Mouse (Mus musculus) urinary bladder, postnatal 36 days (tissue): ENCODE data around the gene Ccdc186.
"Not testable (repeated sequence)": the region's sequence is repeated elsewhere in the genome, so short reads cannot be mapped to it uniquely, and the experiment has no call there.

Source experiments
- DNase-seq, 2 experiments: peaks; one replicate each; pipeline ENCODE4 v3.0.0; 2022; ENCODE audit warnings: low spot score in 2 of 2, mixed read lengths in 1 of 2

Gene Ccdc186

GRCm38 (mm10) chr19:56801656-56802351 is 20.2 kb downstream of the Ccdc186 start:
- no peak for DNase-seq

GRCm38 (mm10) chr19:56800930-56801655 is 20.9 kb downstream of the Ccdc186 start:
- no peak for DNase-seq

GRCm38 (mm10) chr19:56800226-56800625 is 21.8 kb downstream of the Ccdc186 start:
- DNase-seq = no peak

GRCm38 (mm10) chr19:56797376-56797775 is 24.6 kb downstream of the Ccdc186 start:
- DNase-seq = no peak

GRCm38 (mm10) chr19:56788952-56789351 is 33.0 kb downstream of the Ccdc186 start:
- DNase-seq = no peak

- no peak for DNase-seq
These were observed 34.1 kb downstream of the Ccdc186 start for GRCm38 (mm10) chr19:56787911-56788310.

GRCm38 (mm10) chr19:56778532-56778931 is 43.5 kb downstream of the Ccdc186 start:
- not testable (repeated sequence) for DNase-seq

- peak; percentile 41 to 49 for DNase-seq
These were observed 45.1 kb downstream of the Ccdc186 start for GRCm38 (mm10) chr19:56776719-56777382.

GRCm38 (mm10) chr19:56775893-56776718 is 45.9 kb downstream of the Ccdc186 start:
- peak; percentile 7 to 14 for DNase-seq

GRCm38 (mm10) chr19:56774971-56775892 is 46.8 kb downstream of the Ccdc186 start:
- no peak for DNase-seq

GRCm38 (mm10) chr19:56774408-56774962 is 47.5 kb downstream of the Ccdc186 start:
- DNase-seq = peak in 1 of 2 experiments; percentile 6

- DNase-seq = no peak
These were observed 48.5 kb downstream of the Ccdc186 start for GRCm38 (mm10) chr19:56773393-56773971.

GRCm38 (mm10) chr19:56772158-56772557 is 49.8 kb downstream of the Ccdc186 start:
- no peak for DNase-seq

- DNase-seq = no peak
These were observed 53.0 kb downstream of the Ccdc186 start for GRCm38 (mm10) chr19:56769024-56769423.

- no peak for DNase-seq
These were observed 59.3 kb downstream of the Ccdc186 start for GRCm38 (mm10) chr19:56762686-56763085.

- no peak for DNase-seq
These were observed 60.3 kb downstream of the Ccdc186 start for GRCm38 (mm10) chr19:56761727-56762126.

GRCm38 (mm10) chr19:56761096-56761495 is 60.9 kb downstream of the Ccdc186 start:
- DNase-seq = no peak

- DNase-seq = no peak
These were observed 61.6 kb downstream of the Ccdc186 start for GRCm38 (mm10) chr19:56760306-56760940.

GRCm38 (mm10) chr19:56759740-56760139 is 62.2 kb downstream of the Ccdc186 start:
- DNase-seq = no peak
